Mouse (Mus musculus): Measurements from ENCODE around the gene Fancd2.

The Fancd2 gene

GRCm38 (mm10) chr6:113612258-113612969, 80.9 kb downstream of the Fancd2 start:
- CTCF ChIA-PET = no interaction called here

- CTCF ChIA-PET = interaction anchor here (0.6 kb wide), 1 partner anchor 95 kb away, joined by 3 read pairs; no protein-coding TSS in a partner anchor
Measured at GRCm38 (mm10) chr6:113614152-113614551, 82.7 kb downstream of the Fancd2 start.

- CTCF ChIA-PET = no interaction called here
Measured at GRCm38 (mm10) chr6:113614997-113615396, 83.5 kb downstream of the Fancd2 start.

DNA sequence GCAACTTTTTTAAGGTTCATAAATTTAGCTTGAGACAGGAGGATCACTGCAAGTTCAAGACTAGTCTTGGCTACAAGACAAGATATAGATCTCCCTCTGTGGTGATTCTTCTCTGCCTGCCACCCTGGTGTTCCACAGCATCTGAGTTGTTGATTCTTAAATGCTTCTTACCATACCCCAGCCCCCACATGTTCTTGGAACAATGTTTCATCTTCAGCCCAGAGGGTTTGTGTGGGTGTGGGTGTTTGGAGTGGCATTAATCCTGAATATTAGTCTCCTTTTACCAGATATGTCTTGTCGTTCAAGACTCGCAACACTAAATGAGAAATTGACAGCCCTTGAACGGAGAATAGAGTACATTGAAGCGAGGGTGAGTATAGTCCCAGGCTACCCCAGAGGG, 84.0 kb downstream of the Fancd2 start:
- CTCF ChIA-PET = interaction anchor here (0.6 kb wide), 1 partner anchor 68 kb away, joined by 8 read pairs; no protein-coding TSS in a partner anchor

DNA sequence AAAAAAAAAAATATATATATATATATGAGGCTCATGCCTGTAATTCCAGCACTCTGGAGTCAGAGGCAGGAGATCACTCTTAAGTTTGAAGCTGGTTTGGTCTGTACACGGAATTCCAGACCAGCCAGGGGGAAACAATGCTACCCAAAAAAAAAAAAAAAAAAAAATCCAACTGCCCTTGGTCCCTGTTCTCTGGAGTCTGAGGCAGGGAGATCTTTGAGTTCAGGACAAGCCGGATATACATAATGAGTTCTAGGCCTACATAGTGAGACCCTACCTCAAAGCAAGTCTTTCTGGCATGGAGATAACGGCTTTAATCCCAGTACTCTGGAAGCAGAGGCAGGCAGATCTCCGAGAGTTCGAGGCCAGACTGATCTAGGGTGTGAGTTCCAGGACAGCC, 91.9 kb downstream of the Fancd2 start:
- CTCF ChIA-PET = interaction anchor here (0.7 kb wide), 2 partner anchors 114 to 318 kb away, joined by 3 to 9 read pairs; no protein-coding TSS in a partner anchor

DNA sequence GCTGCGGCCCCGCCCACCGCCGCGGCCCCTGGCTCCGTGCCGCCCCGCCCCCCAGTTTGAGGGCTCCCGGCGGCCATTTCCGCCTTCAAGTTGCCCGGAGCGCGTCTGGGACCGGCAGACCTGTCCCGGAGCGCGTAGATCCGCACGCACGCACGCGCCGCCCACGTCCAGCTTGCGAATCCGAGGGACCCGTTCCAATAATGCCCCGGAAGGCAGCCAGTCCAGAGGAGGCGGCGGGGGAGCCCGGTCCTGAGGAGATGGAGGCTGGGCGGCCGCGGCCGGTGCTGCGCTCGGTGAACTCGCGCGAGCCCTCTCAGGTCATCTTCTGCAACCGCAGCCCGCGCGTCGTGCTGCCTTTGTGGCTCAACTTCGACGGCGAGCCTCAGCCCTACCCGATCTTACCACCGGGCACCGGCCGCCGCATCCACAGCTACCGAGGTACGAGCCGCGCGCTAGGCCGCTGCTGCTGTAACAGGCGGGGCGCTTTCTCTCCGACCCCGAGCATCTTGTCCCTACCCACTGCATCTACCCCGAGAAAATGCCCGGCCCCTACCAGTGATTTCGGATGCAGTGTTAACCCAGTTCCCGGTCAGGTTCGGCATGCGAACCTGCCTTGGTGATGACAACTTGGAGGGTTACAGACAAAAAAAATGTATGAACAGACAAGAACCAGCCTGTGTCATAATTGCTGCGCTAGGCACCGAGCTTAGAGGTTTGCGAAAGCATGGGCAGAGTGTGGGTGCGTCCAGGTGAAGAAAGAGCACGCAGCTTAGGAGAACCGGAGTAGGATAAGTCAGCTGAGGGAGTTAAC, 92.7 kb downstream of the Fancd2 start, which contains the start of gene Vhl:
TSS of gene Vhl (plus strand) at position 19 of the 811 bp plus-strand sequence.
- CTCF ChIA-PET = interaction anchor here (0.6 to 0.7 kb wide), 2 partner anchors 82 to 1985 kb away, joined by 3 to 9 read pairs; no protein-coding TSS in a partner anchor

DNA sequence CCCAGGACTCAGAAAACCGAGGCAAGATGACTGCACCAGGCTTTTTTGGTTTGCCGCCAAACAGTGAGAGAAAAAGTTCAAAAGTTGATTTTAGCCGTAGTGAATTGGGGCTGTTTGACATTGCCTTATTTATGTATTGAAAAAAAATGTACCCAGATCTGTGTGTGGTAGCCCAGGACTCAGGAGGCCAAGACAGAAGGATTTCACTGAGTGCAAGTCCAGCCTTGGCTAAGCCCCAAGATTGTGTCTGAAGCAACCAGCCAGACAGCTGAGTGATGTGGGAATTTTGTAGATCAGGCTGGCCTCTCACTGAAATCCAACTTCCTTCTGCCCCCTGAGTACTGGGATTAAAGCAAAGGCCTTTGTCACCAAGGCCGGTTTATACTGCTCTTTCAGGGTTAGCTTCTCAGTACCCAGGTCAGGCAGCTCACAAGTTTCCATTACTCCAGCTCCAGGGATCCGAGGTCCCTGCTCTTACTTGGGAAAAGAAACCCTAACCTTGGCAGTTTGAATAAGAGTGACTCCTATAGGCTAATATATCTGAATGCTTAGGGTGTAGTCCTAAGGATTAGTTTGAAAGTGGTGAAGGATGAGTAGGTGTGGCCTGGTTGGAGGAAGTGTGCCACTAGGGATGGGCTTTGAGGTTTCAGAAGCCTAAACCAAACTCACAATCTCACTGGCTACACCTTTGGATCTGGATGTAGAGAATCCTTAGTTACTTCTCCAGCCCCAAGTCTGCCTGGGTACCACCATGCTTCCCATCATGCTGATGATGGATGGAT, 93.7 kb downstream of the Fancd2 start:
- CTCF ChIA-PET = interaction anchor here (0.7 kb wide), 1 partner anchor 1984 kb away, joined by 3 read pairs; no protein-coding TSS in a partner anchor

DNA sequence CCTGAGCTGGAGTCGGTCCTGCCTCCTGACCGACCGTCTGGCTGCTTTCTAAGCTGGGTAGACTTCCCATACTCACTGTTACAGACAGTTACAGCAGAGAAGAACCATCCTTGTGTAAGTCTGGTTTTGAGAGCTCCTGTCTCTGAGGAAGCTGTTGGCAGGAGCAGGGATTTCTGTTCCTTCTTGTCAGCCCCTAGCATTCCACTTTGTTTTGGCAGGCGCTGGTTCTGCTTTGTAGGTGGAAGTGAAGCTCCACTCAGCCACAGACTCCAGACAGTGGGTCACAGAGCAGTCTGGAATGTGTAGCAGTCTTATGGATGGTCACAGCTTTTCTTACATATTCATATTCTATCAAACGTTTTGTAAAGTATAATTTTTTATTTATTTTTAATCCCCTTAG, 98.8 kb downstream of the Fancd2 start:
- CTCF ChIA-PET = no interaction called here

DNA sequence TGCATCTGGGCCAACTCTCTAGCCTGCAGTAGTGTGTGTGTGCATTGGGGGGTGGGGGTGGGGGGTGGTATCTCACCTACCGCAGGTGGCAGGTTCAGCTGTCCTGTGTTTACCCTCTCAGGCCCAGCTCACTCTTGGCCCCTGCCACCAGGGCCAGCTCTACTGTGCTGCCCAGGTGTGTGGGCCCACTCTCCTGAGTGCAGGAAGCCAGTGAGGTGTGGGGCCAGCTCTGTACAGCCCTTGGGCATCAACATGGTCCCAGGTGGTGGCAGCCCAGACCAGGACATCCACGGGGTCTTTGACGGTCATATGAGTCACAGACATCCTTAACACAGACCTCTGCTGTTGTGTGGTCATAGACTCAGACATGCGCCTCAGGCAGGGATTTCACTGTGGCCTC, 101.4 kb downstream of the Fancd2 start:
- CTCF ChIA-PET = interaction anchor here (0.5 to 0.6 kb wide), 2 partner anchors 55 to 191 kb away, joined by 3 to 5 read pairs; no protein-coding TSS in a partner anchor

DNA sequence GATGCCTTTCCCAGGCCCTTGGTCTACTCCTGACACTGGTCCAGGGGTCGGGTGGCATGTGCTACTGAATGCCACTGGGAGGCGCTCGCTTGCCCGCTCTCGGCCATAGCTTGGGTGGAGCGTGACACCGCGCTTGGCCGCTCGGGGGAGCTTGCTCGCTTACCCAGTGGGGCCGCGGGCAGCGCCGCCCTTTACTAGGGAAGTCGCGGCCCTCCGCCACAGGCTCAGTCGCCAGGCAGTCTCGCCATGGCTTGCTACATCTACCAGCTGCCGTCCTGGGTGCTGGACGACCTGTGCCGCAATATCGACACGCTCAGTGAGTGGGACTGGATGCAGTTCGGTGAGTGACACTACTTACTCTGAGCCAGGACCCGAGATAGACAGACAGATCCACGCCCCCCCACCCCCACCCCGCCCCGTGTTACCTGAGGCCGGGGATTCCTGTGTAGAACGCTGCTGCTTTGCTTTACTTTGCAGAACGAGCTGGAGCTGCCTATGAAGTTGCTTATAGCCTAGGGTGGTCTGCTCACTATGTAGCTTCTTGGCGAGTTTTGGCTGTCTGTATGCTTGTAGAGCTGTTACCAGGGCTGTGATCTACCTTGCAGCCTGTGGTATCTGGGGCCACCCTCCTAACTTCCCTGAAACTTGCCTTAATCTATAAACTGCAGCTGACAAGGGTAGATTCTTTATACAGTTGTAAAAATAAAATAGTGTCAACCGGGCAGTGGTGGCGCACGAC, 107.0 kb downstream of the Fancd2 start, which contains the start of gene Irak2:
TSS of gene Irak2 (plus strand) at position 166 of the 739 bp plus-strand sequence.
- CTCF ChIA-PET = interaction anchor here (0.6 to 1.1 kb wide), 7 partner anchors 16 to 822 kb away, joined by 3 to 6 read pairs (median 3); no protein-coding TSS in a partner anchor

- CTCF ChIA-PET = interaction anchor here (0.6 to 1.1 kb wide), 4 partner anchors 15 to 821 kb away, joined by 3 to 6 read pairs (median 3); no protein-coding TSS in a partner anchor
Measured at GRCm38 (mm10) chr6:113639201-113639600, 107.7 kb downstream of the Fancd2 start.

DNA sequence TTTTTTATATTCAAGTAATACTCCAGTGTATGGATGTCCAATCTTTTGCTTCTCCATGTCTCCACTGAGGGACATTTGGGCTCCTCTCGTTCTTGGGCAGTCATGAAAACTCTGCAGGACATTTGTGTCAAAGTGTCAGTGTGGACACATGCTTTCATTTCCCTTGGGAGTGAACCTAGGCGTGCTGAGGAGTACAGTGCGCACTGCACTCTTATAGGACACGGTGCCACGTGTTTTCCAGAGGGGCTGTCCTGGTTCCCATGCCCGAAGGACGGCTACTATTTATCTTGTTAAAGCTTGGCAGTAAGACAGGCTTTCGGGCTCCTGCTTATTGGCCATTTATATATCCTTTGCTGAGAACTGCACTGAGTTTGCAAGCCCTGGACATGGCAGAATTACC, 111.1 kb downstream of the Fancd2 start:
- CTCF ChIA-PET = no interaction called here

- CTCF ChIA-PET = no interaction called here
Measured at GRCm38 (mm10) chr6:113643021-113643420, 111.5 kb downstream of the Fancd2 start.

- CTCF ChIA-PET = interaction anchor here (0.6 kb wide), 1 partner anchor 11 kb away, joined by 3 read pairs; no protein-coding TSS in a partner anchor
Measured at GRCm38 (mm10) chr6:113643967-113644366, 112.5 kb downstream of the Fancd2 start.

GRCm38 (mm10) chr6:113644808-113645207, 113.3 kb downstream of the Fancd2 start:
- CTCF ChIA-PET = interaction anchor here (0.5 to 0.6 kb wide), 2 partner anchors 10 to 371 kb away, joined by 3 read pairs; no protein-coding TSS in a partner anchor

Measured in spleen, embryonic (tissue).